Mouse (Mus musculus): ENCODE results near the gene Cyp2s1.

GRCm38 (mm10) chr7:25844423-25844822, 27.7 kb upstream of the Cyp2s1 start:
- TF ChIP-seq CTCF (IDR thresholded peaks at IDR 0.05; ENCODE audit: low read depth) (no peak), EP300 (IDR thresholded peaks at IDR 0.05; ENCODE audit: low read depth) (no peak)
